Mouse (Mus musculus): ENCODE measurements around the gene Anapc7. TPM values are rescaled to one million over a fixed set of nuclear protein-coding genes. Genes with fewer than 3 reads are reported as not detected.

Gene Anapc7
- total RNA-seq, 1 experiment = 51.8 TPM

GRCm38 (mm10) chr5:122391178-122391785 is 30.2 kb upstream of the Anapc7 start:
- H3K4me1 ChIP-seq (ENCODE audit: control insufficient read depth in 2 of 2, insufficient read depth in 2 of 2, low read length in 2 of 2, poor library complexity in 1 of 2) = peaks cover 1 to 4% of the 10 kb centered on the region in 2 experiments; a peak in 1 of 4 replicates
- DNase-seq (ENCODE audit: low read depth, low spot score) = no peak
- H3K4me3 ChIP-seq (ENCODE audit: insufficient read depth in 1 of 2, low read depth in 1 of 2, low read length in 2 of 2, poor library complexity in 1 of 2, severe bottlenecking in 1 of 2) = peak overlapping the region in 1 of 2 experiments; percentile 98; a peak in 1 of 4 replicates
- in situ Hi-C loops (cut with MboI; ENCODE audit: low sequenced_read_pairs in 2 of 2, unreplicated experiment in 2 of 2) = no loop called here
- no peak overlapping the region for H3K27ac ChIP-seq (ENCODE audit: insufficient read depth, low read depth, low read length, poor library complexity, severe bottlenecking)
- H3K9ac ChIP-seq (ENCODE audit: insufficient read depth, low read depth, low read length, poor library complexity, severe bottlenecking) = no peak overlapping the region
- no peak for TF ChIP-seq CHD2 (IDR thresholded peaks at IDR 0.05; ENCODE audit: low read depth, low read length)
- TF ChIP-seq ZNF384 (IDR thresholded peaks at IDR 0.05; ENCODE audit: low read depth, low read length) = peak; percentile 71
- peaks cover 6% of the 10 kb centered on the region for H3K36me3 ChIP-seq (ENCODE audit: control insufficient read depth, insufficient read depth, low read length, poor library complexity, severe bottlenecking)
- H3K9me3 ChIP-seq (ENCODE audit: control insufficient read depth, insufficient read depth, low read depth, low read length) = no peaks in the 10 kb centered on the region

- Histone ChIP-seq H3K27ac (ENCODE audit: insufficient read depth, low read depth, low read length, poor library complexity, severe bottlenecking) (no peak within 1 kb of the TSS), H3K4me3 (ENCODE audit: insufficient read depth in 1 of 2, low read depth in 1 of 2, low read length in 2 of 2, poor library complexity in 1 of 2, severe bottlenecking in 1 of 2) (peak within 1 kb of the TSS; percentile 81 to 98), H3K4me1 (ENCODE audit: control insufficient read depth in 2 of 2, insufficient read depth in 2 of 2, low read length in 2 of 2, poor library complexity in 1 of 2) (peaks cover 1 to 4% of the 10 kb centered on the region in 2 experiments; a peak in 1 of 4 replicates), H3K36me3 (ENCODE audit: control insufficient read depth, insufficient read depth, low read length, poor library complexity, severe bottlenecking) (peaks cover 6% of the 10 kb centered on the region), H3K9me3 (ENCODE audit: control insufficient read depth, insufficient read depth, low read depth, low read length) (no peaks in the 10 kb centered on the region), H3K9ac (ENCODE audit: insufficient read depth, low read depth, low read length, poor library complexity, severe bottlenecking) (peak within 1 kb of the TSS; percentile 93)
- in situ Hi-C loops (cut with MboI; ENCODE audit: low sequenced_read_pairs in 2 of 2, unreplicated experiment in 2 of 2) = no loop called here
- DNase-seq (ENCODE audit: low read depth, low spot score) = peak; percentile 76
- TF ChIP-seq MAFK (IDR thresholded peaks at IDR 0.05; ENCODE audit: insufficient read depth, low read depth, low read length) (0 out of 2 replicates have a peak, but pooled peaks have one; percentile 5), ZNF384 (IDR thresholded peaks at IDR 0.05; ENCODE audit: low read depth, low read length) (no peak)
Measured at GRCm38 (mm10) chr5:122391786-122392180, 29.7 kb upstream of the Anapc7 start, which contains the start of gene Arpc3. Arpc3 (plus strand) TSS chr5:122391878.

GRCm38 (mm10) chr5:122392227-122393004 is 29.1 kb upstream of the Anapc7 start:
- Histone ChIP-seq H3K4me3 (ENCODE audit: insufficient read depth in 1 of 2, low read depth in 1 of 2, low read length in 2 of 2, poor library complexity in 1 of 2, severe bottlenecking in 1 of 2) (peak overlapping the region; percentile 81 to 98), H3K9ac (ENCODE audit: insufficient read depth, low read depth, low read length, poor library complexity, severe bottlenecking) (peak overlapping the region; percentile 93), H3K9me3 (ENCODE audit: control insufficient read depth, insufficient read depth, low read depth, low read length) (no peaks in the 10 kb centered on the region), H3K36me3 (ENCODE audit: control insufficient read depth, insufficient read depth, low read length, poor library complexity, severe bottlenecking) (peaks cover 6% of the 10 kb centered on the region), H3K27ac (ENCODE audit: insufficient read depth, low read depth, low read length, poor library complexity, severe bottlenecking) (no peak overlapping the region), H3K4me1 (ENCODE audit: control insufficient read depth in 2 of 2, insufficient read depth in 2 of 2, low read length in 2 of 2, poor library complexity in 1 of 2) (peaks cover 1 to 4% of the 10 kb centered on the region in 2 experiments; a peak in 1 of 4 replicates)
- DNase-seq (ENCODE audit: low read depth, low spot score) = no peak
- TF ChIP-seq HCFC1 (IDR thresholded peaks at IDR 0.05; ENCODE audit: borderline replicate concordance, insufficient read depth, low read length) = no peak
- no peak for TF ChIP-seq ZNF384 (IDR thresholded peaks at IDR 0.05; ENCODE audit: low read depth, low read length)
- TF ChIP-seq MAFK (IDR thresholded peaks at IDR 0.05; ENCODE audit: insufficient read depth, low read depth, low read length) = no peak
- no peak for TF ChIP-seq ZC3H11A (IDR thresholded peaks at IDR 0.05; ENCODE audit: borderline replicate concordance, low read depth, low read length)
- TF ChIP-seq CHD2 (IDR thresholded peaks at IDR 0.05; ENCODE audit: low read depth, low read length) = no peak
- in situ Hi-C loops (cut with MboI; ENCODE audit: low sequenced_read_pairs in 2 of 2, unreplicated experiment in 2 of 2) = no loop called here

GRCm38 (mm10) chr5:122393887-122394286 is 27.6 kb upstream of the Anapc7 start:
- no peak for DNase-seq (ENCODE audit: low read depth, low spot score)
- peaks cover 1 to 4% of the 10 kb centered on the region in 2 experiments; a peak in 1 of 4 replicates for H3K4me1 ChIP-seq (ENCODE audit: control insufficient read depth in 2 of 2, insufficient read depth in 2 of 2, low read length in 2 of 2, poor library complexity in 1 of 2)
- H3K36me3 ChIP-seq (ENCODE audit: control insufficient read depth, insufficient read depth, low read length, poor library complexity, severe bottlenecking) = peaks cover 6% of the 10 kb centered on the region
- no peak overlapping the region for H3K4me3 ChIP-seq (ENCODE audit: insufficient read depth in 1 of 2, low read depth in 1 of 2, low read length in 2 of 2, poor library complexity in 1 of 2, severe bottlenecking in 1 of 2)
- H3K27ac ChIP-seq (ENCODE audit: insufficient read depth, low read depth, low read length, poor library complexity, severe bottlenecking) = no peak overlapping the region
- no peaks in the 10 kb centered on the region for H3K9me3 ChIP-seq (ENCODE audit: control insufficient read depth, insufficient read depth, low read depth, low read length)
- no peak for TF ChIP-seq HCFC1 (IDR thresholded peaks at IDR 0.05; ENCODE audit: borderline replicate concordance, insufficient read depth, low read length)
- TF ChIP-seq ZC3H11A (IDR thresholded peaks at IDR 0.05; ENCODE audit: borderline replicate concordance, low read depth, low read length) = 0 out of 2 replicates have a peak, but pooled peaks have one; percentile 18
- TF ChIP-seq MAFK (IDR thresholded peaks at IDR 0.05; ENCODE audit: insufficient read depth, low read depth, low read length) = no peak
- in situ Hi-C loops (cut with MboI; ENCODE audit: low sequenced_read_pairs in 2 of 2, unreplicated experiment in 2 of 2) = no loop called here
- no peak overlapping the region for H3K9ac ChIP-seq (ENCODE audit: insufficient read depth, low read depth, low read length, poor library complexity, severe bottlenecking)
